Comparison of ENCODE assay signal across 8 mouse cellular contexts in the genomic region with DNA sequence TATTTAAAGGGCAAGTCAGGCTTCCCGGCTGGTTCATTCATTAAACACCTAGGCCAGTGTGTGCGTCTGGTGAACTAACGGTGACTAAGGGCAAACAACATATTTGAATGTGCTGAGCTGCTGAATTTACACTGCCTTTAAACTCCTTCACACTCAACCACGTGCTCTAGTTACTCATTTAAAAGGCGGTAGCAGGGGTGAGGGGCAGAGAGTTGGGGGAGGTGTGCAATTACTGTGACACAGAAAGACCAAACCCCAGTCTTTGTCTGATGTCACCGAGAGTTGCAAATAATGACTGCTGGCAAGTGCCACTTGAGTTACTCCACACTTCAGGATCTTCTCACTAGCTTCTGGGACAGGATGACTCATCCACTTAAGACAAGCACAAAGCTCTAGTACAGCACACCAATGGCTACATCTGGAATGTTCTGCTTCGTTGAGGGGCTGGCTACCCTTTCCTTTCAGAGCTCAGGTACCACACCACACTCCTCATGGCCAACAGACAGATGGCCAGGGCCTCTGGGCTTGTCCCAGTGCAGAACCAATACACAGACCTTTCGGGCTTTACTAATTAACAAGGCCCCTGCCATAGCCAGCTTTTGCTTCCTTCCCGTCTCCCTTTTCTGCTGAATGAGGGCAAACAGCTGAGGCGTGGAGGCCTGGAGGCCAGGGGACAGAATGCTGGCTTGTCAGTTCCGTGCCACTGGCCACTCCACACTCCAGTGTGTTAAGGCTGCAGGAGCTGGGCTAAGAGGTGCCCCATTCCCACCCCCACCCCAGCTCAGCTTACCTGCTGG.
DNase-seq lines count a peak whose midpoint lies in the region; ATAC-seq and TF ChIP-seq lines count a peak whose summit lies in the region.
"Had no signal": no experiment of that assay in that cellular context is flagged by ENCODE, and none has a peak within 500 bp of the region (broad histone marks: within the 10 kb centered on the region; RNA-seq: fewer than 3 reads in every experiment).

No protein-coding gene starts in this region.

- 32% methylated on average over 11 of the region's 11 CpGs for WGBS in heart, embryonic 13.5 days

- no peaks in the 10 kb centered on the region for H3K9me3 ChIP-seq in heart, embryonic 13.5 days
- H3K9me3 ChIP-seq: limb, embryonic 15.5 days had no signal

- TF ChIP-seq POLR2A in bone marrow macrophage, adult 2 months (IDR thresholded peaks at IDR 0.05; ENCODE audit: borderline replicate concordance, low read depth, low read length), result no peak

- peak; percentile 34; the same call in 1 of the 2 replicates for ATAC-seq in heart, embryonic 13.5 days (ENCODE audit: extremely low read depth, insufficient number of reproducible peaks, low FRiP score, low TSS enrichment)
- no peak for ATAC-seq in CD4-positive, CD25-positive, alpha-beta regulatory T cell, adult 4 months

- peak; percentile 85 for DNase-seq in kidney, postnatal 14 days
- peak; percentile 89 for DNase-seq in lung, postnatal 36 days
- no peak for DNase-seq in natural killer cell, adult 2 months (ENCODE audit: low spot score in 2 of 2)
- no peak for DNase-seq in right cerebral cortex, postnatal 4 days

- no peaks in the 10 kb centered on the region for H3K27me3 ChIP-seq in heart, embryonic 13.5 days (replicated peaks)
- H3K27me3 ChIP-seq: limb, embryonic 15.5 days had no signal

- peak overlapping the region; percentile 40 for H3K27ac ChIP-seq in bone marrow macrophage, adult 2 months (ENCODE audit: insufficient read depth, low read depth, low read length)
- peak overlapping the region; percentile 86 for H3K27ac ChIP-seq in heart, embryonic 13.5 days (replicated peaks)
- H3K27ac ChIP-seq: limb, embryonic 15.5 days had no signal

- no peak overlapping the region for H3K4me2 ChIP-seq in heart, embryonic 13.5 days
- H3K4me2 ChIP-seq: limb, embryonic 15.5 days had no signal

- peaks cover 5% of the 10 kb centered on the region; the same call in 1 of the 2 replicates for H3K36me3 ChIP-seq in heart, embryonic 13.5 days
- H3K36me3 ChIP-seq: limb, embryonic 15.5 days had no signal

- H3K9ac ChIP-seq in heart, embryonic 13.5 days, result peak overlapping the region; percentile 54
- H3K9ac ChIP-seq: limb, embryonic 15.5 days had no signal

- TF ChIP-seq CTCF in bone marrow macrophage, adult 2 months (IDR thresholded peaks at IDR 0.05; ENCODE audit: low read depth, low read length), result no peak

- peaks cover 52% of the 10 kb centered on the region for H3K4me1 ChIP-seq in bone marrow macrophage, adult 2 months (ENCODE audit: control insufficient read depth, insufficient read depth, low read length)
- H3K4me1 ChIP-seq in heart, embryonic 13.5 days, result peaks cover 89% of the 10 kb centered on the region

- no peak overlapping the region for H3K4me3 ChIP-seq in bone marrow macrophage, adult 2 months (ENCODE audit: insufficient read depth, low read length)
- H3K4me3 ChIP-seq in heart, embryonic 13.5 days, result no peak overlapping the region
- H3K4me3 ChIP-seq: limb, embryonic 15.5 days had no signal

Comparison
In these comparisons a context has a peak if more than half of its experiments do, and no peak if none do; other contexts are left out.
1. DNase-seq: peak in kidney, postnatal 14 days (single experiment) and lung, postnatal 36 days (single experiment); none in natural killer cell, adult 2 months (0 of 2) and right cerebral cortex, postnatal 4 days (single experiment).